Mouse (Mus musculus) brown adipose tissue, adult 24 weeks (tissue): ENCODE data around the gene Pms1. TPM values are rescaled to one million over a fixed set of nuclear protein-coding genes. Genes with fewer than 3 reads are reported as not detected.
"Not testable (repeated sequence)": the region's sequence is repeated elsewhere in the genome, so short reads cannot be mapped to it uniquely, and the experiment has no call there.

Experiments
- H3K27ac ChIP-seq: fragments of 200-500 bp; replicated peaks from 2 replicates; pipeline ENCODE4 v1.5.1; 2012; ENCODE audit warnings: low read depth, mild to moderate bottlenecking, low read length
- H3K4me1 ChIP-seq: fragments of 200-500 bp; 2 replicates; pipeline ENCODE4 v1.6.1; 2012; ENCODE audit warnings: low read length, mixed read lengths; ENCODE audit not compliant: control insufficient read depth, insufficient read depth, insufficient read length
- H3K4me3 ChIP-seq: fragments of 200-500 bp; 2 replicates; pipeline ENCODE4 v1.5.1; 2012; ENCODE audit warnings: low read depth, mild to moderate bottlenecking, low read length, moderate library complexity; ENCODE audit not compliant: insufficient read depth
- polyA plus RNA-seq: library from polyadenylated mRNA; stranded (reverse); fragments of >200 nt; gene quantifications from 2 replicates; pipeline ENCODE4 v1.2.4, GENCODE M21; 2012; ENCODE audit not compliant: missing spikeins, insufficient read depth, insufficient read length

Pms1 gene
- polyA plus RNA-seq: 1.7 and 2.0 TPM in 2 replicates

DNA sequence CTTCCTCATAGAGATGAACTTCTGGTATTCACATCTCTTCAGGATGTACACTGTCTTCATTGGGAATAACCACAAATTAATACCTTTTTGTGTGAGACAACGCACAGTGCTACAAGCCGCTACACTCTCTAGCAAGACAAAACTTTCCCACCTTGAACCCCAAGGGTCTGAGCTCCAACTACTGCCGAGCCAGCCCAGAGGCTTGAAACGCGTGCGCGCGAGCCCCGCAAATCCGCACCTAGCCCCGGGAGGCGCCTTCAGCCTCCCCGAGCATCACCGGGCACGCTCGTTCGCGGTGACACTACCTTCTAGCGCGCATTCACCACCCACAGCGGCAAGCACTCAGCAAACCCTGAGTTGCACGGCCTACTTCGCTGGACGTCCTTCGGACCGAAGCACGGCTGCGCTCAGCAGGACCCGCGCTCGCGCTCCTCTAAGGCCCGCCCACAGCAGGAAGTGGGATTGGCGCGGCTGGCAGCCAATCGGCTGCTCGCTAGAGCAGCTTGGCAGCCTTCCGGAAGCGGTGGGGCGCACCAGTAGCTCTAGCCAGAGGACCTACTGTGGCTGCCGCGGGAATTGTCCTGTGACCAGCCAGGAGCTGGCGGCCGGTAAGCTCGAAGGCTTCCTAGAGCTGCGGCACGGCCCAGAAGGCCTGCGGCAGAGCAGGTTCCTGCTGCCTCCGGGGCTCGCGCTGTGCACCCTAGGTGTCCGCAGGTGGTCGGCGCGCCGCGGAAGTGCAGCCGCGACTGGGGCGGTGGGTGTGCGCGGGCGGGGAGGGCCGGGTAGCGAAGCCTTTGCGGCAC lies at the start of gene Pms1, which contains the start of the genes Ormdl1 and Gm28778:
Gene Pms1 (minus strand): TSS at position 438 of the 803 bp plus-strand sequence.
Gene Ormdl1 (plus strand): TSS at position 515 of the 803 bp plus-strand sequence.
Gene Gm28778 (plus strand): TSS at position 531 of the 803 bp plus-strand sequence.
- Histone ChIP-seq H3K4me3 (peak within 1 kb of the TSS; percentile 97), H3K27ac (no peak within 1 kb of the TSS), H3K4me1 (no peaks in the 10 kb centered on the region; the same call in 1 of the 2 replicates)

DNA sequence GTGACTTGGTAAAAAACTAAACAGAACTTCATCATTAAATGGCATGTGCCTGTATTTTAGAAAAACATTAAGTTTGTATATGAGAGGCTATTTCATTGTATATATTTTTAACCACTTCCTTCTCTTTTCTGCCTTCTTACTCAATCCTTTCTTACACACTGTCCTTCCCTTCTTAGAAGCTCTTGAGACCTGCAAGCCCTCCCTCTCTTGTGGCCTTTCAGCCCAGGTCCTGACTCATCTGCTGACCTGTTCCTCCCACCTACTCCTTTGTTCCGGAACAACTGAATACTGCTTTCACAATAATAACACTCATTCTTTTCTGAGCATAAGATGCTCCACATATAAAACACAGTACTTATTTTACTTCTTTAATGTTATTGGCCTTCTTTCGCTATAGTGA lies 44.3 kb upstream of the Pms1 start:
- H3K27ac ChIP-seq: no peak overlapping the region
- no peak overlapping the region for H3K4me3 ChIP-seq
- H3K4me1 ChIP-seq: no peaks in the 10 kb centered on the region

DNA sequence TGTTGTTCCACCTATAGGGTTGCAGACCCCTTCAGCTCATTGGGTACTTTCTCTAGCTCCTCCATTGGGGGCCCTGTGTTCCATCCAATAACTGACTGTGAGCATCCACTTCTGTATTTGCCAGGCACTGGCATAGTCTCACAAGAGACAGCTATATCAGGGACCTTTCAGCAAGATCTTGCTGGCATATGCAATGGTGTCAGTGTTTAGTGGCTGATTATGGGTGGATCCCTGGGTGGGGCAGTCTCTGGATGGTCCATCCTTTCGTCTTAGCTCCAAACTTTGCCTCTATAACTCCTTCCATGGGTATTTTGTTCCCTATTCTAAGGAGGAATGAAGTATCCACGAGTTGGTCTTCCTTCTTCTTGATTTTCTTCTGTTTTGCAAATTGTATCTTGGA lies 40.6 kb upstream of the Pms1 start:
- not testable (repeated sequence) for H3K27ac ChIP-seq, H3K4me3 ChIP-seq, H3K4me1 ChIP-seq

DNA sequence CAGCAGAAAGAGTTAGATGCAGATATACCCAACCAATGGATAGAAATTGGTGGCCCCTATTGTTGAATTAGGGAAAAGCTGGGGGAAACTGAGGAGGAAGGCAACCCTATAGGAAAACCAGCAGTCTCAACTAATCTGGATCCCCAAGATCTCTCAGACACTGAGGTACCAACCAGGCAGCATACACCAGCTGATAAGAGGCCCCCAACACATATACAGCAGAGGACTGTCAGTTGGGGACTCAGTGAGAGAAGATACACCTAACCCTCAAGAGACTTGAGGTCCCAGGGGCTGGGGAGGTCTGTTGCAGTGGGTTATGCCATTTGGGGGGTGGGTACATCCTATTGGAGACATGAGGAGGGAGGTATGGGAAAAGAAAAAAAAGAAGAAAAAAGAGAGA lies 38.6 kb upstream of the Pms1 start:
- no peak overlapping the region for H3K27ac ChIP-seq
- H3K4me3 ChIP-seq: no peak overlapping the region
- H3K4me1 ChIP-seq: no peaks in the 10 kb centered on the region

DNA sequence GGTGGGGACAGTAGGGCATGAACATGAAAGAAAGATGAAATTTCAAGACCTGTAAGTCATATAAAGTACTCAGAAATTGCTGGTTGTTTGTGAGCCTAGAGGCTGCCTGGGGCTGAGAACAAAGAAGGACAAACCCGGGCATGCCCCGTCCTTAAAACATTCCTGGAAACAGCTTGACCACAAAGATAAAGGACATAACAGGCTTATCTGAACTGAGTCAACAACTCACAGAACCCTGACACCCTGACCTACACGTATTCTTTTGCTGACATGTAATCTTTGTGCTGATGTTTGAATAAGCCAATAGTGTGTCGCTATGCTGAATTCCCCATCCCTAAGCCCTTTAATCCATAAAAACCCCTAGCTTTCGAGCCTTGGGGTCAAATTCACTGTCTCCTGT lies 36.7 kb upstream of the Pms1 start:
- not testable (repeated sequence) for H3K27ac ChIP-seq, H3K4me3 ChIP-seq, H3K4me1 ChIP-seq

DNA sequence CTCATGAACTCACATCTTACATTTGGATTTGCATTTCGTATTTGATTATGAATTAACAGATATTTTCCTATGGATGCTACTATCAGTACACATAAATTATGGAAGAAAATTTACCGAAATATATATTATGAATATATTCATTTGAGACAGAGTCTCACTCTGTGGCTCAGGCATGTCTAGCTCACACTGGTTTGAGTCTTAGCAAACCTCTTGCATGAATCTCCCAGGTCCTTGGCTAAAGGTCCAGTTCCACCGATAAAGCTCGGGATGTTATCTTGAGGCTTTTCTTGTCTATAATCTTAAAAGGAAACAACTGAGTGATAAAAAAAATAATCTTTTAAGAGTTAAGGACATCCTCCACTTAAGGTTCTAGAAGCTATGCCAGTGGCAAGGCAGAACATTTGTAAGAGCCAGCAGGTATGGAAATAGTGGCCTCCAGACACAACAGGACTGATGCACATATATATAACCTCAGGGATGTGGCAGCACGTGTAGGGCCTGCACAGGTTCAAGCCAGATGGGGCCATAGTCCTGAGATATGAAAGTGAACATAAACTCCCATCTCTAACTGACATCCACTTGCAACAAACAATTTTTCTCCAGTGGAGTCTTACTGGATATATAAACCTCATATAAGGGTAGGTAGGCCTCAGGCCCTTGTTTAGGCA lies 28.1 kb upstream of the Pms1 start:
- no peak overlapping the region for H3K4me3 ChIP-seq
- H3K4me1 ChIP-seq: no peaks in the 10 kb centered on the region
- no peak overlapping the region for H3K27ac ChIP-seq

DNA sequence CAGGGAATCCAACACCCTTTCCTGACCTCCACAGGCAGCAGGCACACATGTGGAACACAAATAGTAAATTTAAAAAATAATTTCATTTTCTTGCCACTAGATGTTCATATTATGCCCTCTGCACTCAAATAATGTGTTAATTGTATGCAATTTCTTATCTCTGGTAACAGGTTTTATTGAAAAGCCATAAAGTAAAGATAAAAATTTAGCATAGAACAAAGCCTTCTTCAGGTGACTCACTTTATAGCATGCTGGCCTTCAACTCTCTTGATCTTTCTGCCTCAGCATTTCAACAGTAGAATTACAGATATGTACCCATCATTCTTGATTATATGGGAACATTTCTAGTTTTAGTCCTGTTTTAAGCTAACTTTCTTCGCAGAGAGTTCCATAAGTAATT lies 27.5 kb upstream of the Pms1 start:
- no peak overlapping the region for H3K4me3 ChIP-seq
- no peaks in the 10 kb centered on the region for H3K4me1 ChIP-seq
- no peak overlapping the region for H3K27ac ChIP-seq

DNA sequence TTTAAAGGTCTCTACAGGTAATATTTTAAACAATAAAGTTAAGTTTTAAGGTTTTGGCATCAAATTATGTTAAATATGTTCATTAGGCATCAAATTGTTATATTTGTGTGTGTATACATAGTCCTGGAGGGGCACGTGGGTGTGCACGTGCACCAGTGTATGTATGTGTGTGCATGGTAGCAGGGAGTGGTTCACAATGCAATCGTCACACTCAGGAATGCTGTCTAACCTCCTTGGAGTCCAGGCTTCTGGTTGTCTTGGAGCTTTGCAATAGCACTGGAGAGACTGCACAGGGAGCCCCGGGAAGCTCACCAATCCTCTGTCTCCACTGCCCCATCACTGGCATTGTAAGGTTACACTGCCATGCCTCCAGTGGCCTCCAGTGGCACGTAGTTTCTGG lies 26.4 kb upstream of the Pms1 start:
- Histone ChIP-seq H3K4me1 (no peaks in the 10 kb centered on the region), H3K27ac (no peak overlapping the region), H3K4me3 (no peak overlapping the region)

DNA sequence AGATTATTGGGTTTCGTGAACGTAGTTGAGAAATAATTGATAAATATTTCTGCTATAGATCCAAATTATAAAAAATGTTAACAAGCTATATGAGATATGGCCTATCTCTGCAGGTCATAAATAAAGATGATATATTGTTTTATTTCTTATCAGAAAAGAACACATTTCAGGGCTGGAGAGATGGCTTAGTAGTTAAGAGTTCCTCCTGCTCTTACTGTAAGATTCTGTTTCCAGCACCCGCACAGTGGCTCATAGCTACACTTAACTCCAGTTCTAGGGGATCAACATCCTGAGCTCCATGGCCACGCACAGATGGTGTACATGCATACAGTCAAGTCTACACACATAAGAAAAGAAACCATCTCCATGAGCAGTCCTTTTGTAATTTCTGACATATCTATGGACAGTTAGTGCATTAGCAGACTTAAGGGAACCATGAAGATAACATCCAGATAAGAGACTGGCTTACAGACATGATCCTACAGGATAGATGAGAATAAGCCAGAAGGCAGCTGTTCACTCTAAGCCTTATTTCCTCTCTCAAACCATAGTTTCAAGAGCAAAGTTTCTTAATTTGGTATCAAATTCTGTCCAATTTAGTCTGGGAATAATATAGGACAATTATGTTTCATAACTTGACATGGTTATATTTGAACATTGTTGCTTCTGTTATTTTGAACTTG lies 25.0 kb upstream of the Pms1 start:
- H3K27ac ChIP-seq: no peak overlapping the region
- no peak overlapping the region for H3K4me3 ChIP-seq
- no peaks in the 10 kb centered on the region for H3K4me1 ChIP-seq

DNA sequence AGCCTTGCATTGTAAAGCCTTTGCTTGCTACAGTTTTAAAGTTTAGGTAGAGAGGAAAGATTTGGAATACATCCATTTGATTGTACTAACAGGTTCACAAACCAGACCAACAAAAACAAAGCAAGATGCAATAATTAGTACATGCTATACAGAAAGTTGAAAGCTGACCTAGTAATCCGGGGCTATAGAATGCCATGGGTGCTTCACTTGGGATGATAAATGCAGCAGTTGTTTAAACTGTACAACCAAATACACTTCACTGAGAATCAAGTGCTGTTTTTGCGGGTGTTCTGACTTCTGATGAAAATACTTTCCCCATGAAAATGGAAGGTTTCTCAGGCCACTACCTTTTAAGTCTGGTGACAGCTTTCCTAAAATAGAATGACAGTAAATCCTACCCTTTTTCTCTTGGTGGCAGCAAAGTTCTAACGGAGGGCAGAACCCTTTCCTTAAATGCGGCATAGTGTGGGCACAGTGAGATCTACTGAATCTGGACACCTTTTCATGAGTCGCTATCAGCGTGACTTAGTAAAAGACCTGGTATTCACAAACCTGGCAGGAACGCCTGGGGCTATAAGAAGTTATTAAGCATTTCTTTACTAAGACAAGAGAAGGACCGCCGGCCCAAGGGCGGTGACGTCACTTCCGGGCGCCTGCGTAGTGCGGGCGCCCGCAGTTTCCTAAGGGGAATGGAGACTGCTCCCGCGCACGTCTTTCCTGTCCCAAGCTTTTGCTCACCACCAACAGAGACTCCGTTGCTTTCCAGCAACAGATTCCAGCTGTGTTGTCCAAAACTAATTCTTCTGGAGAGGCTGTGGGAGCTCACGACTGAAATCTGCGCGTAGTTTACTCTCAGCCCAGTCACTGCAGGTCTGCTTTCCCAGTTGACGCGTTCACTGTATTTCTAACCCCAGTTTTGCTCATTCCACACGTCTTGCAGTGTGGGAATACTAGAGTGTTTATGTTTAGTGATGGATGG lies 16.5 kb upstream of the Pms1 start, which contains the start of gene Osgepl1:
Gene Osgepl1 (plus strand): TSS at position 636 of the 979 bp plus-strand sequence.
- Histone ChIP-seq H3K4me1 (no peaks in the 10 kb centered on the region), H3K27ac (peak within 1 kb of the TSS; percentile 97), H3K4me3 (peak within 1 kb of the TSS; percentile 92)

DNA sequence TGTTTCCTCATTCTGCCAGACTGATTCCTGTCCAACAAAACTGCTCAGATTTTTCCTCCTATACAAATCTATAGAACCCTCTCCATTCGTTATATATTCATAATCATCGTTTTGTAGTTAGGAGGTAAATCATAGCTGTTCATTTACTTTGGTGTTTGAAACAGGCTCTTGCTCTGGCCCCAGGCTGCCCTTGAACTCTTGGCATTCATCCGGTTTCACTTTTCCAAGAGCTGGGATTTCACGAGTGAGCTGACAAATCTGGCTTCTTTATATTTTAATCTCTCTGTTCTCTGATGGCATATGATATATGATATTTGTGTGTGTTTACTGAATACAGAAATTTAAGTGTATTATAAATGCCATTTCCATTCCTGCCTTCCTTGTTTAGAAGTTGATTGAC lies 3.7 kb upstream of the Pms1 start:
- no peak overlapping the region for H3K4me3 ChIP-seq
- no peaks in the 10 kb centered on the region; the same call in 1 of the 2 replicates for H3K4me1 ChIP-seq
- no peak overlapping the region for H3K27ac ChIP-seq

DNA sequence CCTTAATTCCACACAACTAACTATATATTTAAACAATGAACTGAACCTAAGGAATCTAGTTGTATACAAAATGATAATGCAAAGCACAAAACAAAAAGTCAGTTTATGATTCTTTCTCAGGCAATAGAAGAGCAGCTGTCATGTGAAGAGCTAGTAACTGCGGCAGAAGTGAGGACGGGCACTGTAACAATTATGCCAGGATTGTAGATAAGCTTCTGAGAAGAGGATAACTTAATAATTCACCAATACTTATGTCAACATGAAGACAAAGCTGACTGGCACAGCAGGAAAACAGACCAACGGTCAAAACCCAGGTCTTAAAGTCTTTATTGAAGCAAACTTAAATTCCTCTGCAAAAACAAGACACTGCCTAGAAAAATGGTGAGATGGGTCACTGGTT lies 5.6 kb downstream of the Pms1 start:
- H3K4me1 ChIP-seq: no peaks in the 10 kb centered on the region
- no peak overlapping the region for H3K27ac ChIP-seq
- H3K4me3 ChIP-seq: no peak overlapping the region

DNA sequence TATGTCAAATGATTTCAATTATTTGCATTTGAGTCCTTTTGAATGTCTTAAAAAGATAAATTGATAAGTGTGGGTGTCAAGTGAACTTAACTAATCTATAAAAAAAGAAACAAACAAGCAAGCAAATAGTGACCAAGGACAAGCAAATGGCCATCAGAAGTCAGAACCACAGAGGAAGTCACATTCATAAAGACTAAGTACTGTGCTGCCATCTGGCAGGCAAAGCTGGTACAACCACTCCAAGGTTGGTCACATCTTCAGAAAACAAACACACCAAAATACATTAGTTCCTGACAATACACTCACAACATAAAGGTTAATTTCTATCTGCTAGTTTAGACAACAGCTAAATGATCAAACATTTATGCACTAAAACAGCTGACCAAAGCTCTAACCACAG lies 24.2 kb downstream of the Pms1 start:
- Histone ChIP-seq H3K27ac (no peak overlapping the region), H3K4me1 (no peaks in the 10 kb centered on the region), H3K4me3 (no peak overlapping the region)

DNA sequence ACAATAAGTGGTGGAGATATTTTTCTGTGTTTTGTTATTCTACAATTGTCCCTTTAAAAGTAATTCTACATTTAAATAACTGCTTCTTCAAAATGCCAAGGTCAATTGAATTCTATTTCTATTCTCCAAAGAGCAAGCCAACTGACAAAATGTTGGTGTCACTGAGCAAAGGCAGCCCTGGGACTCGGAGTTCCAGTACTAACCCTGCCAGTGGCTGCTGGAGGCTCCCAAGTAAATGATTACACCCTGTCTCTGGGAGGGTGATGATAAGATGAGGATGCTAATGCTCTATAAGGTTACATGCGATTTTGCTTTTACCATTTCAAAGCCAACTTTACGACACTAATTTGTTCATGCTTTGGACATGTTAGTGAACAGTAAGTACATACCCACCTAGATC lies 26.9 kb downstream of the Pms1 start:
- no peaks in the 10 kb centered on the region for H3K4me1 ChIP-seq
- no peak overlapping the region for H3K4me3 ChIP-seq
- no peak overlapping the region for H3K27ac ChIP-seq
